Mouse (Mus musculus): ENCODE results near the gene Gfm1.

The Gfm1 gene

DNA sequence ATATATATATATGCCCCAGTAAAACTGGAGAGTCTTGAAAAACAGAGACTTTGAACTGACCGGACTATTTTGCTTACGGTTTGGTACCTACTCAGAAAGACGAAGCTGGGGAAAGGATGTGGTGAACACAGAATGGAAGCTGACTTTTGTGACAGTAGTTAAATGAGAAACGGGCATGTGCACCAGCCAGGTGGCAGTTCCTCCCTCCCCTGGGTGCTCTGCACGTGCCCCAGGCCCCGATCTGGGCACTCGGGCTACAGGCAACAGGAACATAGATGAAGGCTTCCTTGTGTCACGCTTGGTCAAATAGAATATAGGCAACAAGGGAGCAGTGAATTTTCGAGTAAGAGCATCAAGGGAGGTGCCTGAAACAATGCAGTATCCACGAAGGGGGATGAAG lies 66.4 kb downstream of the Gfm1 start:
- DNase-seq (ENCODE audit: extremely low spot score), result no peak

- DNase-seq (ENCODE audit: extremely low spot score), result no peak
Measured at GRCm38 (mm10) chr3:67497998-67498397, 68.1 kb downstream of the Gfm1 start.

DNA sequence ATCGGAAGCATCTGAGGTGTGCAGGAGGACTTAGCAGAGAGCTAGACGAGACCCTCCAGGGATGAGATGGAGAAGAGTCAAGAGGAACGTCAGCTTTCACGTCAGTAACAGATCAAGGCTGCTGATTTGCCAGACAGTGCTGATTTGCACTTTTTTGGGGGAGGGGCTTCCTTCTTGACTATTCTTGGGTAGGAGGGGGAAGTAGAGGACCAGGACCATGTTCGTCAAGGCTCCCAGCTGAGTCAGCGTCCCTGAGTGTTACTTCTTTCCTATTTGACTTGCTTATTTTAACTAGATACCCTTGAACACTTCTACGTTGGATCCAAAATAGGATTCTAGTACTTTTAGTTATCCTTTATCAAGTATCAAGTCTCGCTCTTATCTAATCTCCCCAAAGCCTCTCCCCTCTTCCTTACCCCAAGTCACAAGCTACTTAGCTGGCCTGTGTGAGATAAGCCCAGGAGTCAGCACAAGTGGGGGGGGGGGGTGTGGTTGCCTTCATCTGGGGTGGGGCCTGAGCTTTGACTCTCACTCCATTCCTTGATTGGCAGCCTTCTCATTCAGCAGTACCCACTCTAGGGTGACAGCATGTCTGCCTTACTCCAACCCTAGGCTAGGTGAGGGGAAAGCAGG lies 69.0 kb downstream of the Gfm1 start:
- DNase-seq (ENCODE audit: extremely low spot score), result no peak

DNA sequence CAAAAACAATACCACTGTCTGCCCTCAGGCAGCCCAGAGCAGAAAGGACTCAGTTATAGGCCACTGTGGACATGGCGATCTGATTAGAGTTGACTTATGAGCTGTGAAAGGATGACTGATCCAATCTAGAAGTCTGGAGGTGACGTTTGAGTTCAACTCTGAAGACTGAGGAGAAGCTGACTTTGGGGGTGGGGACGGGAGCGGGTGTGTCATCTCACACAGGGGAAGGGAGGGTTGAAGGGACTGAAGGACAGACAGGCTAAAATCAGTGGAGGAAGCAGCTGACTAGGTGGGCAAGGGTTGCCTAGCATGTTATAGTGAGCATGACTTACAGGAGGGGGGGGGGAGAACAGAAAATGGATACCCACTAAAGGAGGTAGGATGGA lies 69.5 kb downstream of the Gfm1 start:
- no peak for DNase-seq (ENCODE audit: extremely low spot score)

GRCm38 (mm10) chr3:67503878-67504277 lies 74.0 kb downstream of the Gfm1 start:
- DNase-seq (ENCODE audit: extremely low spot score), result no peak

- no peak for DNase-seq (ENCODE audit: extremely low spot score)
Measured at GRCm38 (mm10) chr3:67505286-67505685, 75.4 kb downstream of the Gfm1 start.

DNA sequence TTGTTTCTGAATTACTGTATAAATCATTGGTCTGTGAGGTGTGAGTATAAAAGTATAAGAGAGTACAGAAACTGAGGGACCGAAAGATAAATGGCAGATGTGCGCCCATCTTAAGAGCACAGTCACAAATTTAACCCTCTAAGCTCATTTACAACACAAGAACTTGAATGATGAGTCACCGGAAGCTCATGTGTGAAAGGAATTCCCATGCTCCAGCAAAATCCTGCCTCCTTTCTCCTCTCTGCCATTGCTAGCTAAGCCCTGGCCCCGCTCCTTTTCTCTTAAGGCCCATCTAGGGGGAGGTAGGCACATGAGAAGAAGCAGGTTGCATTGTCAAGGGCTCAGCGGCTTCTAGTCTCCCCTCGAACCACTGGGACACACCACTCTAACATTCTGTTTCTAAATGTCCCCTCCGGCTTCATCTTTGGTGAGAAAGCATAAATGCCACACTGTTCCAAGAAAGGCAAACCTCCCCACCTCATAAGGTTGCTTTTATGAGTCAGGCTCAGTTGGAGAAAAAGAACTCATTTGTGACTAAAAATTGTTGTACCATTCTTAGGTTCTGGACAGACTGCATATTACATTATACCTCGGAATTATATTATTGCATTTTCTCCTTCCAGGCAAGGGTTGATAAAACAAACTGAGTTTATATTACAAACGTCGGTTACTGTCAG lies 78.5 kb downstream of the Gfm1 start:
- no peak for DNase-seq (ENCODE audit: extremely low spot score)

GRCm38 (mm10) chr3:67512807-67513206 lies 82.9 kb downstream of the Gfm1 start:
- DNase-seq (ENCODE audit: extremely low spot score), result peak; percentile 69

- DNase-seq (ENCODE audit: extremely low spot score), result peak; percentile 15
Measured at GRCm38 (mm10) chr3:67514801-67515273, 84.9 kb downstream of the Gfm1 start.

DNA sequence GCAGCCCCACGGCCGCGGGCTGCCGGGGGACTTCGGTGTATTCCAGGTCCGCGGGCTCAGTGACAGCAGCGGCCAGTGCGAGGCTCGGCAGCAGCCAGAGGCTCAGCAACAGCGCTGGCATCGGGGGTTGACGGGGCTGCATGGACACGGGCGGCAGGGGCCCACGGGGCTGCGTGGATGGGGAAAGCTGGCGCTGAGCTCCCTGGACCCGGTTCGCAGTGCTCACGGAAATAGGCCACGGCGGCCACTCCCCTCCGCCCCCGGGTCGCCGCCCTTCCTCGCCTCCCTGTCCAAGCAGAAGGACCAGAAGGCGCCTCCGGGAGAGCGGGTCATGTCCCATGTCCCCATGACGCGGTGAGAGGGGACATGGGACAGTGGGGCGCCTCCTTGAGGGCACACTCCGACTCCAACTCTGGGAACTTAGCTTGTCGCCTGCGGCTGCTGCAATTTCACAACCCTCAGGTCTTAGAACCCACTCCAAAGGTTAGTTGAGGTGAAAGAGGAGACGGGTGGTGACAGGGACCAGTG lies 85.4 kb downstream of the Gfm1 start, which contains the start of gene Rarres1:
TSS of gene Rarres1 (minus strand) at position 250 of the 528 bp plus-strand sequence.
- DNase-seq (ENCODE audit: extremely low spot score), result peak; percentile 43

DNA sequence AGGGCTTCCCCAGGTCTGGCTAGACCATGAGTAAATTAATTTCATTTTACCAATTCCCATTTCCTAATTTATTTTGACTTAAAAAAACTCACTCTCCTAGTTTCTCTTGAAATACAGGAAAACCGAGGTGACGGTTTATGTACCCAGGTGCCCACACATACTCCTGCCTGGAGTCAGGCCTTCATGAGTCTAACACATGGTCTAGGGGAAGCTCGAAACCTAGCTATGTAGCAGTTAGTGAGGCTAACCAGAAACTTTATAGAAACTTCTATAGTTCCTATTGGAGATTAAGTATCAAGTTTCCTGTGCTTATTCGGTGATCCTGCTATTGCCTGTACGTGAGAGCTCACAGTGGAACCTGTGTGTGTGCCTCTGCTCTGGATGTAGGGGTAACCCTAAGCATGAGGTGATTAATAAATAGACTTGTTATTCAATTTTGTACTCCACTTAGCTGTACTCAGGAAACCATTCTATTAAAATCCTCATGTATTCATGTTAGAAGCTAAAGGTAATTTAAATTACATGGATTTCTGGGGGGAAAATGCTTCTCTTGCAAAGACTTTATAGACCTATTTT lies 90.8 kb downstream of the Gfm1 start:
- no peak for DNase-seq (ENCODE audit: extremely low spot score)

GRCm38 (mm10) chr3:67522709-67523108 lies 92.8 kb downstream of the Gfm1 start:
- DNase-seq (ENCODE audit: extremely low spot score), result no peak

DNA sequence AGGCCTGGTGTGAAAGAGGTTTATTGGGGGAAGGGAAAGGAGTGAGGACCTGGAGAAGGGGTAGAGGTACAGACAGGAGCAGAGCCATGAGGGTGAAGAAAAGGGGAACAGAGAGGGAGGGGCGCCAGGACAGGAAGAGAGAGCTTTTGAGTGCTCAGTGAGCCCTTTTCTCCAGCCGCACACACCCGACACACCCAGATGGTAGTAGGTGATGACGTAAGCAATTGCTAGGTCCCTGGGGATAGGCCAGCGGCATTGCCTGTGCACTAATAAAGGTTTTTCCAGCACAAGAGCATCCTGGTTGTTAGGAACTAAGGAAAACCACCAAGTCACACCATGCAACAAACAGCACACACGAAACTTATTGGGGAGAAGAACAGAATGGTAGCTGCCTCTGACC lies 94.9 kb downstream of the Gfm1 start:
- DNase-seq (ENCODE audit: extremely low spot score), result no peak
